ENCODE assay signal across 20 mouse cellular contexts in the genomic region with DNA sequence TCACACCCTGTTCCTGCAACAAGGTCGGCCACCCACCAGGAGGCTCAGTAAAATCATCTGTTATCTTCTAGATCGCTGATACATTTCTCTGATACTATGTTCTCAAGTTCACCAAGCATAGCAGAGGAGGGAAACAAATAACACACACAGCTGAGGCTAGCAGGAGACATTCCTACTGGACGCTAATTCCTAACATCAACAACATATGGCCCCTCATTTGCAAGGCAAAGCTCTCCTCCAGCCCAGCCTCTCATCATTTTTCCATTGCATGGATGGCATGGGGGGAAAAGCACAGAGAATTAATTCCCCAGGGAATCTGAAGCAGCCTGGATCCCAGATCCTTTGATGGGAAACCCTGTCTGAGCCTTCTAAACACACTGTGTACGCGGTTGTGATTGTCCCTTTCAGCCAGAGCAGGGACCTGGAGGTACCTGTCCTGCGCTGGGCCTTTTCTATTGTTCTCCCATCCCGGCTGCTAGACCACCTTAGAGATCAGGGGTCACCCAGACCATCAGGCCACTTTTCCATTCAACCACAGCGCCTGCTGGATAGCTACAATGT. TPM values are rescaled to one million over a fixed set of nuclear protein-coding genes. Genes with fewer than 3 reads are reported as not detected.
DNase-seq lines count a peak whose midpoint lies in the region; ATAC-seq and TF ChIP-seq lines count a peak whose summit lies in the region.
"Had no signal": no experiment of that assay in that cellular context is flagged by ENCODE, and none has a peak within 500 bp of the region (broad histone marks: within the 10 kb centered on the region; RNA-seq: fewer than 3 reads in every experiment).

No protein-coding gene starts in this region.

- H3K4me3 ChIP-seq in forebrain, embryonic 14.5 days (ENCODE audit: low read depth, low read length): no peak overlapping the region
- no peak overlapping the region for H3K4me3 ChIP-seq in forebrain, embryonic 10.5 days
- H3K4me3 ChIP-seq in hindbrain, embryonic 12.5 days: no peak overlapping the region
- H3K4me3 ChIP-seq in hindbrain, embryonic 10.5 days: no peak overlapping the region
- no peak overlapping the region for H3K4me3 ChIP-seq in midbrain, embryonic 11.5 days (ENCODE audit: low read depth, low read length)
- H3K4me3 ChIP-seq in midbrain, embryonic 16.5 days (ENCODE audit: low read depth, low read length): no peak overlapping the region
- H3K4me3 ChIP-seq: erythroblast, embryonic 14.5 days; gastrocnemius, adult 2 months; heart, embryonic 12.5 days; hindbrain, embryonic 13.5 days; intestine, embryonic 15.5 days had no signal

- DNase-seq in forebrain, embryonic 14.5 days (ENCODE audit: low spot score): peak; percentile 52
- DNase-seq in forebrain, embryonic 10.5 days (ENCODE audit: extremely low spot score, low spot score): no peak
- no peak for DNase-seq in hindbrain, embryonic 10.5 days (ENCODE audit: low spot score)
- DNase-seq in midbrain, embryonic 11.5 days (ENCODE audit: low spot score, missing footprints): peak; percentile 77
- peak; percentile 69 for DNase-seq in brain, embryonic 14.5 days (ENCODE audit: low read depth)
- DNase-seq: adrenal gland, postnatal 14 days; cerebellum, adult 18-20 months; cerebellum, adult 9-11 months; cerebellum, postnatal 36 days; gastrocnemius, adult 2 months; gastrocnemius, postnatal 25 days had no signal

- H3K27me3 ChIP-seq in forebrain, embryonic 14.5 days (replicated peaks; ENCODE audit: control insufficient read depth, insufficient read depth, low read length): no peaks in the 10 kb centered on the region
- no peaks in the 10 kb centered on the region for H3K27me3 ChIP-seq in forebrain, embryonic 10.5 days (ENCODE audit: poor library complexity, severe bottlenecking)
- H3K27me3 ChIP-seq in hindbrain, embryonic 12.5 days: no peaks in the 10 kb centered on the region
- H3K27me3 ChIP-seq in hindbrain, embryonic 10.5 days (ENCODE audit: insufficient read depth, poor library complexity, severe bottlenecking): no peaks in the 10 kb centered on the region
- no peaks in the 10 kb centered on the region for H3K27me3 ChIP-seq in midbrain, embryonic 11.5 days (ENCODE audit: control insufficient read depth, insufficient read depth, low read length)
- H3K27me3 ChIP-seq in midbrain, embryonic 16.5 days (ENCODE audit: control insufficient read depth, insufficient read depth, low read depth, low read length): no peaks in the 10 kb centered on the region
- H3K27me3 ChIP-seq: CH12.LX; heart, embryonic 12.5 days; hindbrain, embryonic 13.5 days; intestine, embryonic 15.5 days; Patski had no signal

- WGBS in forebrain, embryonic 14.5 days: 72% methylated on average over 8 of the region's 8 CpGs
- 78% methylated on average over 8 of the region's 8 CpGs for WGBS in forebrain, embryonic 10.5 days
- WGBS in hindbrain, embryonic 12.5 days: 54% methylated on average over 8 of the region's 8 CpGs
- 60% methylated on average over 8 of the region's 8 CpGs for WGBS in hindbrain, embryonic 10.5 days
- WGBS in midbrain, embryonic 11.5 days: 64% methylated on average over 8 of the region's 8 CpGs
- WGBS in midbrain, embryonic 16.5 days: 49% methylated on average over 8 of the region's 8 CpGs

- H3K4me2 ChIP-seq in forebrain, embryonic 14.5 days (ENCODE audit: low read length): no peak overlapping the region
- no peak overlapping the region for H3K4me2 ChIP-seq in hindbrain, embryonic 12.5 days (replicated peaks)
- no peak overlapping the region for H3K4me2 ChIP-seq in midbrain, embryonic 11.5 days
- H3K4me2 ChIP-seq in midbrain, embryonic 16.5 days (ENCODE audit: low read length): no peak overlapping the region
- H3K4me2 ChIP-seq: heart, embryonic 12.5 days; hindbrain, embryonic 13.5 days; intestine, embryonic 15.5 days had no signal

- H3K27ac ChIP-seq in forebrain, embryonic 14.5 days (ENCODE audit: low read depth, low read length): no peak overlapping the region; the same call in 1 of the 2 replicates
- no peak overlapping the region for H3K27ac ChIP-seq in forebrain, embryonic 10.5 days
- H3K27ac ChIP-seq in hindbrain, embryonic 12.5 days: no peak overlapping the region
- no peak overlapping the region for H3K27ac ChIP-seq in hindbrain, embryonic 10.5 days
- peak overlapping the region; percentile 56; the same call in 1 of the 2 replicates for H3K27ac ChIP-seq in midbrain, embryonic 11.5 days (ENCODE audit: low read depth, low read length)
- no peak overlapping the region for H3K27ac ChIP-seq in midbrain, embryonic 16.5 days (ENCODE audit: low read length)
- H3K27ac ChIP-seq: gastrocnemius, adult 2 months; hindbrain, embryonic 13.5 days; intestine, embryonic 15.5 days had no signal

- TF ChIP-seq CTCF in brain, embryonic 14.5 days (IDR thresholded peaks at IDR 0.05; ENCODE audit: borderline replicate concordance, extremely low read depth, insufficient read depth, insufficient read length): no peak

- peak; percentile 61 for ATAC-seq in forebrain, embryonic 14.5 days
- ATAC-seq in hindbrain, embryonic 12.5 days (ENCODE audit: low FRiP score): peak; percentile 68
- ATAC-seq in midbrain, embryonic 11.5 days (ENCODE audit: low FRiP score): peak; percentile 77
- ATAC-seq in midbrain, embryonic 16.5 days: no peak
- ATAC-seq: activated CD4-positive, CD25-positive, alpha-beta regulatory T cell, adult 4 months; intestine, embryonic 15.5 days had no signal

- TF ChIP-seq POLR2A in brain, embryonic 14.5 days (IDR thresholded peaks at IDR 0.05; ENCODE audit: borderline replicate concordance, extremely low read depth, insufficient read depth, insufficient read length, poor library complexity, severe bottlenecking): no peak

- no peak overlapping the region for H3K9ac ChIP-seq in forebrain, embryonic 14.5 days (ENCODE audit: low read length)
- no peak overlapping the region for H3K9ac ChIP-seq in hindbrain, embryonic 12.5 days
- H3K9ac ChIP-seq in midbrain, embryonic 11.5 days (ENCODE audit: low read length): no peak overlapping the region
- H3K9ac ChIP-seq in midbrain, embryonic 16.5 days (ENCODE audit: low read depth, low read length): no peak overlapping the region
- H3K9ac ChIP-seq: heart, embryonic 12.5 days; hindbrain, embryonic 13.5 days; intestine, embryonic 15.5 days had no signal

- H3K9me3 ChIP-seq in forebrain, embryonic 14.5 days (replicated peaks; ENCODE audit: control insufficient read depth, low read length): no peaks in the 10 kb centered on the region
- H3K9me3 ChIP-seq in forebrain, embryonic 10.5 days: no peaks in the 10 kb centered on the region
- no peaks in the 10 kb centered on the region for H3K9me3 ChIP-seq in hindbrain, embryonic 12.5 days (replicated peaks)
- H3K9me3 ChIP-seq in hindbrain, embryonic 10.5 days: no peaks in the 10 kb centered on the region
- H3K9me3 ChIP-seq in midbrain, embryonic 11.5 days (ENCODE audit: control insufficient read depth, low read length): no peaks in the 10 kb centered on the region
- H3K9me3 ChIP-seq in midbrain, embryonic 16.5 days (replicated peaks; ENCODE audit: control insufficient read depth, low read length, poor library complexity, severe bottlenecking): no peaks in the 10 kb centered on the region
- H3K9me3 ChIP-seq: heart, embryonic 12.5 days; hindbrain, embryonic 13.5 days; intestine, embryonic 15.5 days had no signal

- no peaks in the 10 kb centered on the region for H3K4me1 ChIP-seq in forebrain, embryonic 14.5 days (ENCODE audit: control insufficient read depth, insufficient read depth, low read length)
- H3K4me1 ChIP-seq in forebrain, embryonic 10.5 days: no peaks in the 10 kb centered on the region
- peaks cover 7% of the 10 kb centered on the region for H3K4me1 ChIP-seq in hindbrain, embryonic 12.5 days
- peaks cover 12% of the 10 kb centered on the region for H3K4me1 ChIP-seq in hindbrain, embryonic 10.5 days (replicated peaks)
- peaks cover 4% of the 10 kb centered on the region for H3K4me1 ChIP-seq in midbrain, embryonic 11.5 days (ENCODE audit: control insufficient read depth, insufficient read depth, low read length)
- no peaks in the 10 kb centered on the region for H3K4me1 ChIP-seq in midbrain, embryonic 16.5 days (ENCODE audit: control insufficient read depth, insufficient read depth, low read length)

- H3K36me3 ChIP-seq in forebrain, embryonic 14.5 days (ENCODE audit: control insufficient read depth, insufficient read depth, low read length): no peaks in the 10 kb centered on the region
- H3K36me3 ChIP-seq in forebrain, embryonic 10.5 days (replicated peaks): no peaks in the 10 kb centered on the region
- H3K36me3 ChIP-seq in hindbrain, embryonic 12.5 days: no peaks in the 10 kb centered on the region
- no peaks in the 10 kb centered on the region for H3K36me3 ChIP-seq in hindbrain, embryonic 10.5 days
- H3K36me3 ChIP-seq in midbrain, embryonic 11.5 days (ENCODE audit: control insufficient read depth, insufficient read depth, low read length): no peaks in the 10 kb centered on the region
- no peaks in the 10 kb centered on the region for H3K36me3 ChIP-seq in midbrain, embryonic 16.5 days (ENCODE audit: control insufficient read depth, insufficient read depth, low read length)
- H3K36me3 ChIP-seq: heart, embryonic 12.5 days; hindbrain, embryonic 13.5 days; intestine, embryonic 15.5 days had no signal

RNA-seq across cellular contexts. Expression of a gene that starts 27.2 kb away (rescaled TPM):
- polyA plus RNA-seq in forebrain, embryonic 14.5 days (2014; fragmentation: Nextera tagmentation; extraction: Ambion mirVana): 0.42 and 0.52 TPM in 2 replicates
- 0.55 and 0.64 TPM in 2 replicates for polyA plus RNA-seq in forebrain, embryonic 10.5 days (2016; fragmentation: Nextera tagmentation; extraction: Ambion mirVana)
- 0.97 and 1.5 TPM in 2 replicates for polyA plus RNA-seq in hindbrain, embryonic 12.5 days (2016; fragmentation: Nextera tagmentation; extraction: Ambion mirVana)
- 0.33 and 0.98 TPM in 2 replicates for polyA plus RNA-seq in hindbrain, embryonic 10.5 days (2016; fragmentation: Nextera tagmentation; extraction: Ambion mirVana)
- 0.34 and 0.38 TPM in 2 replicates for polyA plus RNA-seq in midbrain, embryonic 11.5 days (2014; fragmentation: Nextera tagmentation; extraction: Ambion mirVana)
- 1.3 and 1.4 TPM in 2 replicates for polyA plus RNA-seq in midbrain, embryonic 16.5 days (2015; fragmentation: Nextera tagmentation; extraction: Ambion mirVana)
- polyA plus RNA-seq in brain, embryonic 14.5 days (2012; rRNA removed): 0.19 and 0.29 TPM in 2 replicates
- polyA plus RNA-seq: activated CD4-positive, CD25-positive, alpha-beta regulatory T cell, adult 4 months; erythroblast, embryonic 14.5 days had no signal

Comparison
In these comparisons a context has a peak if more than half of its experiments do, and no peak if none do; other contexts are left out.
1. DNase-seq: peak in forebrain, embryonic 14.5 days (single experiment), midbrain, embryonic 11.5 days (single experiment) and brain, embryonic 14.5 days (single experiment); none in forebrain, embryonic 10.5 days (single experiment) and hindbrain, embryonic 10.5 days (single experiment).